Mouse (Mus musculus) liver, embryonic 14.5 days (tissue): ENCODE measurements at regions not wholly inside any gene's neighbourhood (a gene's known extent, or its start where the extent isn't known, plus 50 kb on each side); places are given as distances from the start of the nearest gene placed in this dataset.

Experiments used
- ATAC-seq: fragments of 200-750 bp; cut with Nextera tagmentation; 2 replicates; pipeline ENCODE4 v1.8.0; 2017; ENCODE audit warnings: moderate number of reproducible peaks, mild to moderate bottlenecking, moderate library complexity; ENCODE audit not compliant: insufficient read depth
- DNase-seq, 3 experiments: peaks; one replicate each; pipeline ENCODE4 v3.0.0-alpha.2; 2012 to 2013; ENCODE audit warnings: low read depth in 3 of 3, low spot score in 3 of 3
- H3K27ac ChIP-seq: fragments of 300-500 bp; sonication (generic); 2 replicates; pipeline ENCODE4 v1.5.1; 2014; ENCODE audit warnings: moderate library complexity, mild to moderate bottlenecking, control low read depth, inconsistent platforms
- H3K27me3 ChIP-seq: fragments of 300-500 bp; sonication (generic); 2 replicates; pipeline ENCODE4 v1.6.1; 2014; ENCODE audit warnings: mild to moderate bottlenecking, low read length, moderate library complexity; ENCODE audit not compliant: control insufficient read depth, insufficient read depth
- H3K36me3 ChIP-seq: fragments of 300-500 bp; sonication (generic); replicated peaks from 2 replicates; pipeline ENCODE4 v1.6.1; 2014; ENCODE audit warnings: low read depth; ENCODE audit not compliant: control insufficient read depth, insufficient read depth
- H3K4me1 ChIP-seq, 2 experiments: fragments of 200-500 bp in 1 of 2; fragments of 300-500 bp in 1 of 2; sonication (generic) in 1 of 2; replicated peaks; 2 replicates each; pipeline ENCODE4 v1.6.1; 2012 to 2014; ENCODE audit warnings: antibody characterized with exemption in 1 of 2, inconsistent platforms in 1 of 2, low read length in 1 of 2; ENCODE audit not compliant: control insufficient read depth in 2 of 2, insufficient read depth in 2 of 2
- H3K4me2 ChIP-seq: fragments of 300-500 bp; sonication (generic); 2 replicates; pipeline ENCODE4 v1.6.1; 2014; ENCODE audit warnings: low read depth, mild to moderate bottlenecking, control low read depth, moderate library complexity
- H3K4me3 ChIP-seq, 2 experiments: fragments of 200-500 bp in 1 of 2; fragments of 300-500 bp in 1 of 2; sonication (generic) in 1 of 2; 2 replicates each; pipeline ENCODE4 v1.5.1; 2012 to 2014; ENCODE audit warnings: low read depth in 2 of 2, low read length in 2 of 2, mild to moderate bottlenecking in 2 of 2, control low read depth in 1 of 2, inconsistent platforms in 1 of 2, moderate library complexity in 1 of 2; ENCODE audit not compliant: insufficient read depth in 1 of 2
- H3K9ac ChIP-seq: fragments of 300-500 bp; sonication (generic); replicated peaks from 2 replicates; pipeline ENCODE4 v1.6.1; 2014; ENCODE audit warnings: mild to moderate bottlenecking, control low read depth, moderate library complexity
- H3K9me3 ChIP-seq: fragments of 300-500 bp; sonication (generic); 2 replicates; pipeline ENCODE4 v1.6.1; 2016; ENCODE audit warnings: low read length, mixed read lengths; ENCODE audit not compliant: control insufficient read depth
- CTCF ChIP-seq: IDR thresholded peaks from 2 replicates; pipeline ENCODE4 v1.5.1; 2016; ENCODE audit warnings: antibody characterized with exemption, low read depth, control low read depth
- EP300 ChIP-seq: IDR thresholded peaks from 2 replicates; pipeline ENCODE4 v1.6.1; 2016; ENCODE audit warnings: antibody characterized with exemption, low read depth
- WGBS: fragments of 180-500 bp; shearing (Covaris S2); extraction: QIAGEN DNeasy Blood & Tissue Kit; methylation state at CpG from one replicate; pipeline ENCODE4 v1.1.7; 2014; ENCODE audit not compliant: insufficient replicate concordance; 5-methylcytosine and 5-hydroxymethylcytosine counted together

DNA sequence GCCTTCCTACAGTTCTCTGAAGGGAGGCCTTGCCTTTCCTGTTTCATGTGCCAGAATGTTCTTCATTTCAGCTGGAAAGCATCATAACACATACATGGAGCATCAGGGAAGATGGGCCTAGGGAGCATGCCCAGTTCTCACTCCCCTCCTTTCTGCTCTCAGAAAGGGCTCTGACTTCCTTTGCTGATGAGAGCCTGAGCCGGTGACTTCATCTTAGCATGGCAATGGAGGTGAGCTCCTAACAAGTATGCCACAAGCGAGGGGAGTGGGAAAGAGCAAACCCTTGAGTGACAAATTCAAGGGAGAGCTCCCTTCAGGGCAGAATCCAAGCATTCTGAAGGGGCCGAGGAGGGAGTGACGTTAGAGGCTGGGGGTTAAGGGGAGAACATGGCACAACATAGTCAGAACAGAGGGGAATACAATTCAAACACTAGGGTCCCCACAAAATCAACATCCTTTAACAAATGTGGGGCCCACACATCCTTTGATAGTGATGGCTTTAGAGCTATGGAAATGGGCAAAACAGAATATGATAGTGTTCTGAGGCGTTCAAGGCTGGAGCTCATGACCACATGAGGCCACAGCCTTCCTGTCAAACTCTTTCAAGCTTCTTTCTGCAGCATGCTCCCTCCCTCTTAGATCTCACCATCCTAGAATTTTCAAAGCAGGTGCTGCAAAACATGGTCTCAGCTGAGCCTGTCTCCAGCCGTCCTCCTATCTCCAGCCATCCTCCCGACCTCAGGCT lies 437.4 kb upstream of the 3110018I06Rik start:
- ATAC-seq (no peak), DNase-seq (no peak)
- Histone ChIP-seq H3K4me1 (no peaks in the 10 kb centered on the region), H3K27me3 (no peaks in the 10 kb centered on the region), H3K36me3 (no peaks in the 10 kb centered on the region), H3K4me2 (no peak overlapping the region), H3K27ac (no peak overlapping the region), H3K9me3 (no peaks in the 10 kb centered on the region; the same call in 1 of the 2 replicates), H3K9ac (no peak overlapping the region), H3K4me3 (no peak overlapping the region)
- 56% methylated on average over 7 of the region's 7 CpGs for WGBS
- TF ChIP-seq EP300 (no peak), CTCF (no peak)

- Histone ChIP-seq H3K36me3 (no peaks in the 10 kb centered on the region), H3K9me3 (no peaks in the 10 kb centered on the region; the same call in 1 of the 2 replicates), H3K4me1 (no peaks in the 10 kb centered on the region), H3K4me3 (no peak overlapping the region), H3K4me2 (no peak overlapping the region), H3K27ac (no peak overlapping the region), H3K27me3 (no peaks in the 10 kb centered on the region), H3K9ac (no peak overlapping the region)
- TF ChIP-seq CTCF (no peak), EP300 (no peak)
- ATAC-seq (no peak), DNase-seq (no peak)
- 80% methylated on average over 6 of the region's 6 CpGs for WGBS
These were observed 436.3 kb upstream of the 3110018I06Rik start for GRCm38 (mm10) chr12:107052136-107052535.

DNA sequence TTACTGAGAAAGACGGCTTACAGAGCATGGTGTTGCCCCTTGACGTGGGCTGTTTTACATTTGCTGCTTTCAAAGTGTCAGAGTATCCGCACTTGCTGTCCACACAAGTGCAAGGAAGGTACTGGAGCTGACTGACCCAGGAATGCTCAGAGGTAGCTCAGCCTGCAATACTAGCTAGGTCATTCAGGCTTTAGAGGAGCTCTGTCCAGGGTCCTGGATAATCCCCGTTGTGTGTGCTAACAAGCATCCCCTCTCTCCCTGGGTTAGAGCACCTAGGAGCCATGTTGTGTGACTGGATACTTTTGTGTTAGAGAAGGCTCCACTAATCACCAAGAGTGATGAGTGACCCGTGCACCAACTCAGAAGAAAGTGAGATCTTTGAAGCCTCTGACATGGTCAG lies 431.9 kb upstream of the 3110018I06Rik start:
- WGBS, result 21% methylated on average over 5 of the region's 5 CpGs
- H3K4me2 ChIP-seq, result no peak overlapping the region
- ATAC-seq, result no peak

GRCm38 (mm10) chr12:107060514-107060913 lies 427.9 kb upstream of the 3110018I06Rik start:
- DNase-seq (no peak), ATAC-seq (no peak)
- 38% methylated on average over 3 of the region's 3 CpGs for WGBS
- no peaks in the 10 kb centered on the region for H3K4me1 ChIP-seq
- H3K36me3 ChIP-seq, result no peaks in the 10 kb centered on the region
- no peaks in the 10 kb centered on the region for H3K27me3 ChIP-seq
- no peak overlapping the region for H3K27ac ChIP-seq
- no peak for TF ChIP-seq EP300
- TF ChIP-seq CTCF, result no peak
- no peak overlapping the region for H3K4me2 ChIP-seq
- no peak overlapping the region for H3K4me3 ChIP-seq
- no peak overlapping the region for H3K9ac ChIP-seq
- H3K9me3 ChIP-seq, result no peaks in the 10 kb centered on the region

More for the DNA sequence above, 431.9 kb upstream of the 3110018I06Rik start:
- no peak for DNase-seq
- Histone ChIP-seq H3K27ac (no peak overlapping the region), H3K9me3 (no peaks in the 10 kb centered on the region; the same call in 1 of the 2 replicates), H3K4me3 (no peak overlapping the region), H3K9ac (no peak overlapping the region), H3K27me3 (no peaks in the 10 kb centered on the region), H3K4me1 (no peaks in the 10 kb centered on the region), H3K36me3 (no peaks in the 10 kb centered on the region)
- TF ChIP-seq CTCF, result no peak
- TF ChIP-seq EP300, result no peak

DNA sequence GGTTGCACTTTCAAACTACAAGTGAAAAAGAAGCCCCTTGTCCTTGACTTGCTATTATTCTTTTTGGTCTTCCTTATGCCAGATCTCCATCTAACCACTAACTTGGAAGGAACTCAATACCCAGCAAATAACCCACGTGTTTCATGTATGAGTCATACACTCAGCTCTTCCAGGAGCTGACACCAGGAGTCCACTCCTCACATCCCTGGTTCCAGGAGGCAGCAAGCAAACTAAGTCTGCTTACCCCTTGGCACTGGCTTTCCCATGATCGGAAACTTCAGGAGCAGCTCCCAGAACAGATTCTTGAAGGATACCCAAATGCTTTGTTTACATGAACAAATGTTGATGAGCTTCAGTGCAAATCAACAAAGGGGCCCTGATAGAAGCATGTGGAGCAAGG lies 421.1 kb upstream of the 3110018I06Rik start:
- Histone ChIP-seq H3K27me3 (no peaks in the 10 kb centered on the region), H3K4me1 (no peaks in the 10 kb centered on the region), H3K9ac (no peak overlapping the region), H3K27ac (no peak overlapping the region), H3K36me3 (no peaks in the 10 kb centered on the region), H3K4me2 (no peak overlapping the region), H3K4me3 (no peak overlapping the region), H3K9me3 (no peaks in the 10 kb centered on the region; the same call in 1 of the 2 replicates)
- DNase-seq (no peak), ATAC-seq (no peak)
- 52% methylated on average over 2 of the region's 2 CpGs for WGBS
- TF ChIP-seq EP300 (no peak), CTCF (no peak)
